Mouse (Mus musculus) monocyte, adult 2 months (primary cell): ENCODE results near the gene Gpr161.
"Not testable (repeated sequence)": the region's sequence is repeated elsewhere in the genome, so short reads cannot be mapped to it uniquely, and the experiment has no call there.

Source experiments
- DNase-seq, 2 experiments: peaks; one replicate each; pipeline ENCODE4 v3.0.0; 2022; ENCODE audit warnings: low spot score in 2 of 2, low read depth in 1 of 2

The Gpr161 gene

GRCm38 (mm10) chr1:165308180-165308579 lies 12.6 kb downstream of the Gpr161 start:
- no peak for DNase-seq

- DNase-seq, result no peak
Measured at GRCm38 (mm10) chr1:165316361-165316760, 20.8 kb downstream of the Gpr161 start.

- no peak for DNase-seq
Measured at GRCm38 (mm10) chr1:165320141-165320934, 24.7 kb downstream of the Gpr161 start.

- DNase-seq, result no peak
Measured at GRCm38 (mm10) chr1:165321393-165321861, 25.8 kb downstream of the Gpr161 start.

- DNase-seq, result no peak
Measured at GRCm38 (mm10) chr1:165321891-165322290, 26.3 kb downstream of the Gpr161 start.

GRCm38 (mm10) chr1:165322934-165323333 lies 27.3 kb downstream of the Gpr161 start:
- no peak for DNase-seq

- DNase-seq, result no peak
Measured at GRCm38 (mm10) chr1:165327370-165327769, 31.8 kb downstream of the Gpr161 start.

GRCm38 (mm10) chr1:165327831-165328230 lies 32.2 kb downstream of the Gpr161 start:
- no peak for DNase-seq

GRCm38 (mm10) chr1:165328384-165329289 lies 33.0 kb downstream of the Gpr161 start:
- DNase-seq, result not testable (repeated sequence)

- no peak for DNase-seq
Measured at GRCm38 (mm10) chr1:165330859-165331258, 35.3 kb downstream of the Gpr161 start.

GRCm38 (mm10) chr1:165332797-165333196 lies 37.2 kb downstream of the Gpr161 start:
- no peak for DNase-seq

GRCm38 (mm10) chr1:165342126-165342525 lies 46.5 kb downstream of the Gpr161 start:
- DNase-seq, result no peak

GRCm38 (mm10) chr1:165344453-165344852 lies 48.9 kb downstream of the Gpr161 start:
- DNase-seq, result no peak

- no peak for DNase-seq
Measured at GRCm38 (mm10) chr1:165348627-165349026, 53.0 kb downstream of the Gpr161 start.

GRCm38 (mm10) chr1:165356347-165356746 lies 60.8 kb downstream of the Gpr161 start:
- no peak for DNase-seq

- no peak for DNase-seq
Measured at GRCm38 (mm10) chr1:165363271-165363670, 67.7 kb downstream of the Gpr161 start.

- DNase-seq, result no peak
Measured at GRCm38 (mm10) chr1:165365057-165365456, 69.5 kb downstream of the Gpr161 start.

GRCm38 (mm10) chr1:165370990-165371389 lies 75.4 kb downstream of the Gpr161 start:
- DNase-seq, result no peak

- no peak for DNase-seq
Measured at GRCm38 (mm10) chr1:165373839-165374238, 78.2 kb downstream of the Gpr161 start.
